Mouse (Mus musculus): ENCODE measurements around the gene Zmynd11.

DNA sequence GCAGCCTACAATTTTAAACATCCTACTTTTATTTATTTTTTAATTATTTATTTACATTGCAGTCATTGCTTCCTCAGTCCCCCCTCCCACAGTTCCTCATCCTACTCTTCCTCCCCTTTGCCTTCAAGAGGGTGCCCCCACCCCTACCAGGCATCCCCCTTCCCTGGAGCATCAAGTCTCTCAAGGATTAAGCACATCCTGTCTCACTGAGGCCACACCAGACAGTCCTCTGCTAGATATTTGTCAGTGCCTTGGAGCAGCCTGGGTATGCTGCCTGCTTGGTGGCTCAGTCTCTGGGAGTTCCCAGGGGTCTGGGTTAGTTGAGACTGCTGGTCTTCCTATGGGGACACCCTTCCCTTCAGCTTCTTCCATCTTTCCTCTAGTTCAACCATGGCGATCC, 91.0 kb downstream of the Zmynd11 start:
- TF ChIP-seq CTCF (IDR thresholded peaks at IDR 0.05; ENCODE audit: control insufficient read depth, insufficient read depth, insufficient replicate concordance, low read depth, low read length) (no peak), POLR2A (IDR thresholded peaks at IDR 0.05; ENCODE audit: control insufficient read depth, low read depth, low read length) (no peak)
